Mouse (Mus musculus): ENCODE data around the gene Foxk2. TPM values are rescaled to one million over a fixed set of nuclear protein-coding genes. Genes with fewer than 3 reads are reported as not detected.
"Not testable (repeated sequence)": the region's sequence is repeated elsewhere in the genome, so short reads cannot be mapped to it uniquely, and the experiment has no call there.

Gene Foxk2
- polyA plus RNA-seq, 1 experiment from 2014 or later = 8.4 TPM

DNA sequence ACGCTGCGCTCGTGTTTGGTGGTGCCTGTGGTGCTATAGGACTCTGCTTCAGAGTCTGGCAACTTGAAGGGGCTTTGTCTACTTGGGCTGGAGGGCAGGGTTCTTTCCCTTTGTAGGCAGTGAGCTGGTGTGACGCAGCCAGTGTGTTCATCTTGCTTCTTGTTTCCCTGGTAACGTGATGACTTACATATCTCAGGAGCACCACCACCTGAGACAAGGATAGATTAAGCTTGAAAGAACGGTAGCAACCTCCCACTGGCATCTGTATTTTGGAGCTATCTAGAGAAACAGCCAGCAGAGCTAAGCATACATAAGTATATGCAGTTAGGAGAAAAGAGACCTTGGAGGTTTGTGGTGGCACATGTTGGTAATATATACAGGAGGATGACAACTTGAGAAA is 45.6 kb downstream of the Foxk2 start:
- Histone ChIP-seq H3K9ac (ENCODE audit: low read depth, low read length) (no peak overlapping the region), H3K27ac (ENCODE audit: low read depth, low read length) (no peak overlapping the region), H3K36me3 (ENCODE audit: control insufficient read depth, insufficient read depth, low read length) (peaks cover 46% of the 10 kb centered on the region), H3K4me3 (ENCODE audit: low read depth, low read length) (no peak overlapping the region), H3K9me3 (replicated peaks; ENCODE audit: control insufficient read depth, low read length) (no peaks in the 10 kb centered on the region), H3K27me3 (ENCODE audit: control insufficient read depth, insufficient read depth, low read length) (no peaks in the 10 kb centered on the region), H3K4me1 (ENCODE audit: control insufficient read depth, insufficient read depth, low read length) (no peaks in the 10 kb centered on the region), H3K4me2 (no peak overlapping the region)
- no peak for ATAC-seq (replicated peaks; ENCODE audit: insufficient number of reproducible peaks, low FRiP score, low TSS enrichment)
- whole genome bisulfite sequencing (ENCODE audit: insufficient replicate concordance) = 93% methylated on average over 6 of the region's 6 CpGs

DNA sequence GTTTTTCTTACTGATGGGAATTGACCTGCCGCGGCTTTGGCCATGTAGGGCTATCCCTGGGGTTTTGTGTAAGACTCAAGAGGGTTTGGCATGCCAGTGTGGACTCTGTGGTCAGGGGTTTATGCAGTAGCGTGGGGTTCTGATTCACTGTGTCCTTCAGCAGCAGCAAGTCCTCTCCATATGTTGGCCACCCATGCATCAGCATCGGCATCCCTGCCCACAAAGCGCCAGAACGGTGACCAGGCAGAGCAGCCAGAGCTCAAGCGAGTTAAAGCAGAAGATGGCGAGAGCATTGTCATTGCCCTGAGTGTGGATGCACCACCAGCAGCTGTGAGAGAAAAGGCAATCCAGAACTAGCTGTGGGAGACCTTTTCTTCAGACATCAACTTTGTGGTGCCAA is 46.8 kb downstream of the Foxk2 start:
- Histone ChIP-seq H3K36me3 (ENCODE audit: control insufficient read depth, insufficient read depth, low read length) (peaks cover 47% of the 10 kb centered on the region), H3K9ac (ENCODE audit: low read depth, low read length) (no peak overlapping the region), H3K4me3 (ENCODE audit: low read depth, low read length) (no peak overlapping the region), H3K4me2 (no peak overlapping the region), H3K4me1 (ENCODE audit: control insufficient read depth, insufficient read depth, low read length) (no peaks in the 10 kb centered on the region), H3K27ac (ENCODE audit: low read depth, low read length) (no peak overlapping the region), H3K27me3 (ENCODE audit: control insufficient read depth, insufficient read depth, low read length) (no peaks in the 10 kb centered on the region), H3K9me3 (replicated peaks; ENCODE audit: control insufficient read depth, low read length) (no peaks in the 10 kb centered on the region)
- no peak for ATAC-seq (replicated peaks; ENCODE audit: insufficient number of reproducible peaks, low FRiP score, low TSS enrichment)
- 93% methylated on average over 8 of the region's 8 CpGs for WGBS (ENCODE audit: insufficient replicate concordance)

DNA sequence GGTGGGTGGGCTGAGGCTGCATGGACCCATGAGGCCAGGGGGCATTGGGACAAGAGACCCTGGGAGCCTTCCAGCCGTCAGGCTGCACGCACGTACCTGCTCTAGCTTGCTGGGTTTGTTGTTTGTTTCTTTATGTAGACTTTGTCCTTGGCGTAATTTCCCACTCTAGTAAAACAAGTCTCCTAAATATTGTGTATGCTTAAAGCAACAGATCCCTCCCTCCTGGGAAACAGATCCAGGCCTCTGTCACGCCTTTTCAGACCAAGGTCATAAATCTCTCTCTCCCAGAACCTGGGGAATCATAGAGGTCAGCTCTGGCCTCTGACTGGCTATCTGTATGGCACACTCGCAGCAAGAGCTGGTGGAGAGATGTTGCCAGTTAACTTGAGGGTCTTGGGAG is 47.9 kb downstream of the Foxk2 start:
- not testable (repeated sequence) for H3K4me3 ChIP-seq (ENCODE audit: low read depth, low read length); H3K4me2 ChIP-seq; H3K9ac ChIP-seq (ENCODE audit: low read depth, low read length); H3K9me3 ChIP-seq (replicated peaks; ENCODE audit: control insufficient read depth, low read length); ATAC-seq (replicated peaks; ENCODE audit: insufficient number of reproducible peaks, low FRiP score, low TSS enrichment); H3K27me3 ChIP-seq (ENCODE audit: control insufficient read depth, insufficient read depth, low read length); H3K27ac ChIP-seq (ENCODE audit: low read depth, low read length); H3K4me1 ChIP-seq (ENCODE audit: control insufficient read depth, insufficient read depth, low read length)
- 97% methylated on average over 6 of the region's 6 CpGs for WGBS (ENCODE audit: insufficient replicate concordance)
- H3K36me3 ChIP-seq (ENCODE audit: control insufficient read depth, insufficient read depth, low read length) = peaks cover 41% of the 10 kb centered on the region

DNA sequence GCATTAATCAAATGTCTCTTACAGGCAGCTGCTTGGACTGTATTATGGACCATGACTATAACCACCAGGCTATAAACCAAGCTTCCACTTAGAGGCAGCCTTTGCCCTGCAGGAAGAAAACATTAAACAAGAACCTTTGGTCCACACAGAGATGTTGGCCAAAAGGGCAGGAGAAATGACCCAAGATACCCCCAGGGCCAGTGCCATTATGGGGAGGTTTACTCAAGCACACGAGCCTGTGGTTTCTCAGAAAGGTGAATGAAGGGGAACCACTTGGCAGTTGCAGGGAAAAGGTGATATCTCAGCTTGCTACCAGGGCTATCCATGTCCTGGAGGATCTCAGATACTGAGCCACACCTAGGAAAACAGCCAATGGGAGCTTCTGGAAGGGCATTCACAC is 66.2 kb downstream of the Foxk2 start:
- peaks cover 15% of the 10 kb centered on the region for H3K36me3 ChIP-seq (ENCODE audit: control insufficient read depth, insufficient read depth, low read length)
- H3K9ac ChIP-seq (ENCODE audit: low read depth, low read length) = no peak overlapping the region
- H3K4me2 ChIP-seq = no peak overlapping the region
- no peak overlapping the region for H3K27ac ChIP-seq (ENCODE audit: low read depth, low read length)
- H3K27me3 ChIP-seq (ENCODE audit: control insufficient read depth, insufficient read depth, low read length) = no peaks in the 10 kb centered on the region
- H3K9me3 ChIP-seq (replicated peaks; ENCODE audit: control insufficient read depth, low read length) = no peaks in the 10 kb centered on the region
- no peak overlapping the region for H3K4me3 ChIP-seq (ENCODE audit: low read depth, low read length)
- H3K4me1 ChIP-seq (ENCODE audit: control insufficient read depth, insufficient read depth, low read length) = no peaks in the 10 kb centered on the region
- ATAC-seq (replicated peaks; ENCODE audit: insufficient number of reproducible peaks, low FRiP score, low TSS enrichment) = no peak
- 70% methylated on average over 1 of the region's 1 CpGs for WGBS (ENCODE audit: insufficient replicate concordance)

DNA sequence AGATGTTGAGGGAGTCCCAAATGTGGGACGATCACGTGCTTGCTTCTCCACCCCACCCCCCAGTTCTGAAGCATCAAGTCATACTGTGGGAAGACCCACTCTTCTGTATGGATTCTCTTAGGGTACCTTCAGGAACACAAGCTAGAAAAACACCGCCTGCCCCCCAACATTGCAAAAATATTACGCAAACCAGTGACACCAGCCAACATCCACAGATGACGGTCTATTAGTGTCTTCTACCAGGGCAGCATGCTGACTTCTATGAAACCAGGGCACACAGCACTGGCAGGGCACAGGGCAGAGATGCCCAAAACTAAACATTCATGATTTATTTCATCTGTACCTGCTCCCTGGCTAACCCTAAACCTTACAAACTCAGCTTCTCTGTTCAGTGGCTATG is 66.9 kb downstream of the Foxk2 start:
- H3K27me3 ChIP-seq (ENCODE audit: control insufficient read depth, insufficient read depth, low read length) = no peaks in the 10 kb centered on the region
- H3K27ac ChIP-seq (ENCODE audit: low read depth, low read length) = no peak overlapping the region
- peaks cover 18% of the 10 kb centered on the region for H3K36me3 ChIP-seq (ENCODE audit: control insufficient read depth, insufficient read depth, low read length)
- H3K9ac ChIP-seq (ENCODE audit: low read depth, low read length) = no peak overlapping the region
- 95% methylated on average over 5 of the region's 5 CpGs for WGBS (ENCODE audit: insufficient replicate concordance)
- H3K4me2 ChIP-seq = no peak overlapping the region
- H3K4me3 ChIP-seq (ENCODE audit: low read depth, low read length) = no peak overlapping the region
- ATAC-seq (replicated peaks; ENCODE audit: insufficient number of reproducible peaks, low FRiP score, low TSS enrichment) = no peak
- no peaks in the 10 kb centered on the region for H3K9me3 ChIP-seq (replicated peaks; ENCODE audit: control insufficient read depth, low read length)
- H3K4me1 ChIP-seq (ENCODE audit: control insufficient read depth, insufficient read depth, low read length) = no peaks in the 10 kb centered on the region

DNA sequence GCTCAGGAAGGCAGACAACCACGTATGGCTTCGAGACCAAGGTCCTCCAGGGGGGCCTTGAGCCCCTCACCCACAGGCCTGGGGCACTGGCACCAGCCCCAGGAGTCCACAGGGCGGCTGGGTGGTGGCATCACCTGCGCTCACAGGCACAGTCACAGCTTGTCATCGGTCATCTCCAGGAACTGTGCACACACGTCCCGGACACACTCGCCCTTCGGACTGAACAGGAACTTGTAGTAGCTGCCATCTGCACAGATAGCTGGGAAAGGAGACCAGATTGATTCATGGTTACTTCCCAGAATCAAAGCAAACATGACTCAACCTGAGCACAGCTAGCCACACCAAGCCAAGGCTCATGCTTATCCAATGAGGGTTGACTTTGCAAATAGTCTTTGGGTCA is 68.4 kb downstream of the Foxk2 start:
- H3K4me1 ChIP-seq (ENCODE audit: control insufficient read depth, insufficient read depth, low read length) = no peaks in the 10 kb centered on the region
- no peak for ATAC-seq (replicated peaks; ENCODE audit: insufficient number of reproducible peaks, low FRiP score, low TSS enrichment)
- no peak overlapping the region for H3K4me3 ChIP-seq (ENCODE audit: low read depth, low read length)
- H3K27ac ChIP-seq (ENCODE audit: low read depth, low read length) = no peak overlapping the region
- no peak overlapping the region for H3K9ac ChIP-seq (ENCODE audit: low read depth, low read length)
- H3K9me3 ChIP-seq (replicated peaks; ENCODE audit: control insufficient read depth, low read length) = no peaks in the 10 kb centered on the region
- H3K36me3 ChIP-seq (ENCODE audit: control insufficient read depth, insufficient read depth, low read length) = peaks cover 18% of the 10 kb centered on the region
- no peaks in the 10 kb centered on the region for H3K27me3 ChIP-seq (ENCODE audit: control insufficient read depth, insufficient read depth, low read length)
- H3K4me2 ChIP-seq = no peak overlapping the region
- 95% methylated on average over 9 of the region's 9 CpGs for WGBS (ENCODE audit: insufficient replicate concordance)

DNA sequence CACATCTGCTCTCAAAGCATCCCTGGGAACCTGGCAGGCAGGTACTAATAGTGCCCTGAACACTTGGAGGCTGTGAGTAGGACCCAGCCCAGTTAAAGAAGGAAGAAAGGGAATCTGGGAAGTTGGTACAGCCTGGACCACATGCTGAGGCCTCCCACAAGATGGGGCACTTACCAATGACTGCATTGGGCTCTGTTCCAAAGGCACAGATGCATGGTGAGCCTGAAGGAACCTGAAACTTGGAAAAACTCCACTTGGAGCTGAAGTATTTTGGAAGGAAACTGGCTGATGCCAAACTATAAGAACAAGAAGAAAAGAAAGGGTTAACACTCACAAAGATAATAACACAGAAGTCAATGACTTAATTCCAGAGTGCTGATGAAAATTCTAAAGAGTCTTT is 68.8 kb downstream of the Foxk2 start:
- no peak overlapping the region for H3K4me3 ChIP-seq (ENCODE audit: low read depth, low read length)
- no peaks in the 10 kb centered on the region for H3K4me1 ChIP-seq (ENCODE audit: control insufficient read depth, insufficient read depth, low read length)
- H3K27me3 ChIP-seq (ENCODE audit: control insufficient read depth, insufficient read depth, low read length) = no peaks in the 10 kb centered on the region
- H3K9ac ChIP-seq (ENCODE audit: low read depth, low read length) = no peak overlapping the region
- no peak for ATAC-seq (replicated peaks; ENCODE audit: insufficient number of reproducible peaks, low FRiP score, low TSS enrichment)
- no peaks in the 10 kb centered on the region for H3K9me3 ChIP-seq (replicated peaks; ENCODE audit: control insufficient read depth, low read length)
- no peak overlapping the region for H3K4me2 ChIP-seq
- no peak overlapping the region for H3K27ac ChIP-seq (ENCODE audit: low read depth, low read length)
- peaks cover 20% of the 10 kb centered on the region for H3K36me3 ChIP-seq (ENCODE audit: control insufficient read depth, insufficient read depth, low read length)

DNA sequence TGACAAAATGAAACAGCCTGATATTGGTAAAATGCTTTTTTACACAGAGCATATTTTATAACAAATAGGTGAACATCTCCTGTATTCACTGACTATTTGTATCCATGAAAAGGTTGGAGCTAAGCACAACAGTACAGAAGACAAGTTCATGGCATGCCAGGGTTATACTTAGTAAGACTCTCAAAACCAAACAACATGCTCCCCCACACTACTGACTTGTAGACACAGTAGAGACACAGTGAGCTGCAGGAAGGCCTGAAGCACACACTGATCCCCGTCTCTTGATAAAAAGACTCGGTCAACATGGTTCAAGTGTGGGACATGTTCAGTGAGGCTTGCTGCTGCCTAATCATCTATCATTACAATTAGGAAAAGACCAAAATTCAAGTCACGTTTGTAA is 71.9 kb downstream of the Foxk2 start:
- peaks cover 22% of the 10 kb centered on the region for H3K36me3 ChIP-seq (ENCODE audit: control insufficient read depth, insufficient read depth, low read length)
- no peak overlapping the region for H3K27ac ChIP-seq (ENCODE audit: low read depth, low read length)
- no peaks in the 10 kb centered on the region for H3K9me3 ChIP-seq (replicated peaks; ENCODE audit: control insufficient read depth, low read length)
- no peak overlapping the region for H3K4me2 ChIP-seq
- no peaks in the 10 kb centered on the region for H3K27me3 ChIP-seq (ENCODE audit: control insufficient read depth, insufficient read depth, low read length)
- no peak overlapping the region for H3K4me3 ChIP-seq (ENCODE audit: low read depth, low read length)
- WGBS (ENCODE audit: insufficient replicate concordance) = 90% methylated on average over 3 of the region's 3 CpGs
- no peak overlapping the region for H3K9ac ChIP-seq (ENCODE audit: low read depth, low read length)
- H3K4me1 ChIP-seq (ENCODE audit: control insufficient read depth, insufficient read depth, low read length) = no peaks in the 10 kb centered on the region
- ATAC-seq (replicated peaks; ENCODE audit: insufficient number of reproducible peaks, low FRiP score, low TSS enrichment) = no peak

DNA sequence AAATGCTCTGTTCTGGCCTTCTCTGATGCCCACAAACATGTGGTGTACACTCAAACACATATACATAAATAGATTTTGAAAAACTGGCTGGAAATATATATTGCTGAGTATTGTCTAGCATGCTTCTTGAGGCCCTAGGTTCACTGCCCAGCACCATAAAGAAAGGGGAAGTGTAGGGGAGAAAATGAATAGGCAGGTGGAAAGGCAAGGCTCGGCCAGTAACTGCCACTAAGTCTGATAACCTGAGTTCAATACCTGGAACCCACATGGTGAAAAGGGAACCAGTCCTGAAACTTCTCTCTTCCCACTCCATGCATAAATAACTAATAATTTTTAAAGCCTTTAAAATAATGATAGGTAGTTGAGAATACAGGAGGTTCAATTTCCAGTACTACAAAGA is 79.9 kb downstream of the Foxk2 start:
- H3K4me3 ChIP-seq (ENCODE audit: low read depth, low read length) = no peak overlapping the region
- H3K4me2 ChIP-seq = no peak overlapping the region
- H3K27ac ChIP-seq (ENCODE audit: low read depth, low read length) = no peak overlapping the region
- no peak overlapping the region for H3K9ac ChIP-seq (ENCODE audit: low read depth, low read length)
- no peaks in the 10 kb centered on the region for H3K9me3 ChIP-seq (replicated peaks; ENCODE audit: control insufficient read depth, low read length)
- no peaks in the 10 kb centered on the region for H3K4me1 ChIP-seq (ENCODE audit: control insufficient read depth, insufficient read depth, low read length)
- no peak for ATAC-seq (replicated peaks; ENCODE audit: insufficient number of reproducible peaks, low FRiP score, low TSS enrichment)
- 93% methylated on average over 1 of the region's 1 CpGs for WGBS (ENCODE audit: insufficient replicate concordance)
- H3K27me3 ChIP-seq (ENCODE audit: control insufficient read depth, insufficient read depth, low read length) = no peaks in the 10 kb centered on the region
- H3K36me3 ChIP-seq (ENCODE audit: control insufficient read depth, insufficient read depth, low read length) = peaks cover 3% of the 10 kb centered on the region

Data from heart, embryonic 11.5 days (tissue).